Mouse (Mus musculus) G1E (cell line): ENCODE results near the gene Gm20422.

Experiments used
- CTCF ChIP-seq: IDR thresholded peaks from 2 replicates; pipeline ENCODE4 v1.5.1; 2012; ENCODE audit warnings: low read depth, low read length, inconsistent platforms, mixed read lengths
- TAL1 ChIP-seq: conservative IDR thresholded peaks from 2 replicates; pipeline ENCODE4 v1.6.1; 2012; ENCODE audit warnings: low read depth, low read length, inconsistent platforms, mixed read lengths

DNA sequence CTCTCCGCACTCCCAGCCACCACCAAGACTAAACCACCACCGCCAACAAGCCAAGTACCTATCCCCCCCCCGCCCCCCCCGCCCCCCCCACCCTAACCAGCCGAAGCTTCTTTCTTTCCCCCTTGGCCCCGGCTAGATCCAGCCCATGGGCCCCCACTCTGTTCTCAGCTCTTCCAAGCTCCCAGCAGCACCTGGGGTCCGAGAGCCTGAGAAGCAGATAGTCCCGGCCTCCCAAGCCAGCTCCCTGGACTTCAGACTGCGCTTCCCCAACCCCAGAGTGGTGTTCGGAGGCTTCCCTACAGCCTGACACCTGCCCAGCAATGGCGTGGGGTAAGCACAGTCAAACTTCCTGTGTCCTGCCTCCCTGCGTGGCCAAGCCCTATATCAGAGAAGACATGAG, 2.4 kb upstream of the Gm20422 start:
- TF ChIP-seq CTCF (no peak), TAL1 (no peak)
